Mouse (Mus musculus) kidney, adult 9 months (tissue): Measurements from ENCODE around the gene Psmd14.

Source experiments
- DNase-seq: peaks from one replicate; pipeline ENCODE4 v3.0.0; 2022

The Psmd14 gene

GRCm38 (mm10) chr2:61814548-61815473 lies 103.3 kb downstream of the Psmd14 start:
- no peak for DNase-seq

GRCm38 (mm10) chr2:61815583-61816313 lies 104.3 kb downstream of the Psmd14 start:
- DNase-seq = no peak

GRCm38 (mm10) chr2:61818197-61818596 lies 106.7 kb downstream of the Psmd14 start:
- no peak for DNase-seq

- DNase-seq = no peak
These were observed 108.7 kb downstream of the Psmd14 start for GRCm38 (mm10) chr2:61820203-61820602.

- DNase-seq = no peak
These were observed 112.1 kb downstream of the Psmd14 start for GRCm38 (mm10) chr2:61823426-61824140.

GRCm38 (mm10) chr2:61837243-61837806 lies 125.8 kb downstream of the Psmd14 start:
- no peak for DNase-seq
